Mouse (Mus musculus): ENCODE data around the gene Smarca1.

Smarca1 gene

GRCm38 (mm10) chrX:47892431-47893024 lies at the start of gene Smarca1:
Gene Smarca1, minus strand, starts transcription at chrX:47892974.
- no peak for DNase-seq (ENCODE audit: low read depth)

GRCm38 (mm10) chrX:47937740-47938139 lies 45.0 kb upstream of the Smarca1 start:
- no peak for DNase-seq (ENCODE audit: low read depth)

DNA sequence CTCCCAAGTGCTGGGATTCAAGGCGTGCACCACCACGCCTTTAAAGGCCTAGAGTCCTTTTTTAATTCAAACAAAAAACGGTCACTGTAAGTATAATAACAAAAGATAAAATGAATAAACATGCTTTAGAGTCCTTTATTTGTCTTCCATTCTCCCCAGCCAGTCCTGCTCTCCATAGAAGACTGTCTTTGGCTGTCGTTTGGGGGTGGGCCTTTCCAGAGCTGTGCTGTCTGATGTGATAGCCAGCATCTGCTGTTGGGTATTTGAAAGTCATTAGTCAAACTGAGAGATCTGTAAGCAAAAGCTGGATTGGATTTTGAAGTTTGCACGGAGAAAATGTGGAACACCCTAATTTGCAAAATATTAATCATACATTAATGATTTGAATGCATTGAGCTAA lies 44.1 kb upstream of the Smarca1 start:
- no peak for DNase-seq (ENCODE audit: low read depth)

GRCm38 (mm10) chrX:47934352-47934751 lies 41.6 kb upstream of the Smarca1 start:
- DNase-seq (ENCODE audit: low read depth): no peak

- no peak for DNase-seq (ENCODE audit: low read depth)
Observed at GRCm38 (mm10) chrX:47930449-47930848, 37.7 kb upstream of the Smarca1 start.

DNA sequence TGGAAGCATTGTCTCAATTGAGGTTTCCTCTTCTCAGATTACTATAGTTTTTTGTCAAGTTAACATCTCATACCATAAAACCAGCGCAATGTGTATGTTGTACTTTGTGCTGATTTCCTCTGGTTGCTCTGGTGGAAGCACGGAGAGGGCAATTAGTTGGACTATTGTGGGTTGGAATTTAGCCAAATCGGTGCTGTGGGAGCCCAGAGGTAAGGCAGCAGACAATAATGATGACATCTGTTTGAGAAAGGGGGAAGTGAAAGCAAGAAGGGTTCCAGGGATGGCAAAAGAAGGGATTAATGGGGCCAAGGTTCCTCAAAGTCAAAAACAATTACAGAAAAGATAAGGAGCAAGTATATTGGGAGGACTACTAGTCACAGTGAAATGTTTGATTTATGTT lies 35.2 kb upstream of the Smarca1 start:
- DNase-seq (ENCODE audit: low read depth): no peak

DNA sequence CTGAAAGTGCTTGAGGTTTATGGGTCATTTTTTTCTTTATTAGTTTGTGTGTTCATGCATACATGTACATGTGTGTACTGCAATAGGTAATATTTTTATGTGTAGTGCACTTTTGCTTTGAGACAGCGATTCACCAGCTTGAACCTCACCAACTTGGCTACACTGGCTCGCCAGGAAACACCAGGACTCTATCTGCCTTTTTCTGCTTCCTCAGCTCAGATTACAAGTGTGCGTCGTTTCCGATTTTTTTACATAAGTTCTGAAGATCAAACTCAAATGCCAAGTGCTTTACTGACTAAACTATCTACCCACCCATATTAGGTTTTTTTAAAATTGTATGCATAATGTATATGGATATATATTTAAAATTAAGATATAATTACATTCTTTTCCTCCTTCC lies 27.8 kb upstream of the Smarca1 start:
- DNase-seq (ENCODE audit: low read depth): no peak

GRCm38 (mm10) chrX:47916831-47917230 lies 24.1 kb upstream of the Smarca1 start:
- no peak for DNase-seq (ENCODE audit: low read depth)

- no peak for DNase-seq (ENCODE audit: low read depth)
Observed at GRCm38 (mm10) chrX:47913543-47913938, 20.8 kb upstream of the Smarca1 start.

DNA sequence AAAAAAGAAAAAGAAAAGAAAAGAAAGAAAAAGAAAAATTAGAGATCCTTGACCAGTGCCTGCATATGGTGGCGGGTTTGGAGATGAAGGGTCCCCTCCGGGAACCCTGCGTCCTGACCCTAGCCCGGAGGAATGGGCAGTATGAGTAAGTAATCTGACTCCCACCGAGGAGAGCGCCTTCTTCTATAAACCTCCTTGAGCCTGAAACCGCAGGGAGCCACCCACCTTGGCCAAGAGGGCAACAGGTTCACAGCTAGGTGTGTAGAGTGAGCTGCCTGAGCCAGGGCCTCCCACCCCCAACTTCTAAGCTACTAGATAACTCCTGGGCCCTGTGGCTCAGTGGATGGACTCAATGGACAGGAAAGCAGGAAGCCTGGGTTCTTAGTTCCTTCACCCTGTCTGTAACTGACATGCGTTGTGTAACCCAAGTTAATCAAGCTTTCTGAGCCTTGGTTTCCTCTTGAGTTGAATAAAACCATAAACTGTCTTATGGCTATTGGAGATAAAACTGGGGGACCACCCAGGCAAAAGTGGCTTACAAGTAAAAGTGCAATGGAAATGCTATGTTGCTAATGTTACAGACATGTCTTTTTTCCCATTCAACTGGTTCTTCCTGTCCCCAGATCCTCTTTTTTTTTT lies 20.2 kb upstream of the Smarca1 start:
- peak; percentile 22 for DNase-seq (ENCODE audit: low read depth)

DNA sequence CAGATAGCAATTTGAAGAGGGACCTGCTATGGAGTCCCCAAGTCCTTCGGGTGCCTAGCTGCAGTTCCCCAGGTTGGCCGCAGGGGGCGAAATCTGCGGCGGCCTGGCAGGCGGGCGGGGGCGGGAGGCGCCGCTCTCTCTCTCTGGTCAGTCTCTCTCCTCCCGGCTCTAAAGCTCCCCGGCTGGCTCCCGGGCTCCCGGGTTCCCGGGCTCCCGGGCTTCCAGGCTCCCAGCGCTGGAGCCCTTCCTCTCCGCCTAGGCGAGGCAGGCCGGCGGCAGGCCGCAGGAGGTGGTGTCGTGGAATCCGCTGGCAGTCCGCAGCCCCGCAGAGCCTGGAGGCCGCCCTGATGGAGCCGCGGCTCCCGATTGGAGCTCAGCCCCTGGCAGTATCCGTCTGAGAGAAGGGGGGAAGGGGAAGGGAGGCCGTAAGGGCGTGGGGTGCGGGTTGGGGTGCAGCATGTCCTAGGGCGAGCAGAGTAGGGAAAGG lies 19.6 kb upstream of the Smarca1 start, which contains the start of gene Ocrl:
Gene Ocrl (plus strand): TSS at position 82 of the 487 bp plus-strand sequence.
- peak; percentile 75 for DNase-seq (ENCODE audit: low read depth)

DNA sequence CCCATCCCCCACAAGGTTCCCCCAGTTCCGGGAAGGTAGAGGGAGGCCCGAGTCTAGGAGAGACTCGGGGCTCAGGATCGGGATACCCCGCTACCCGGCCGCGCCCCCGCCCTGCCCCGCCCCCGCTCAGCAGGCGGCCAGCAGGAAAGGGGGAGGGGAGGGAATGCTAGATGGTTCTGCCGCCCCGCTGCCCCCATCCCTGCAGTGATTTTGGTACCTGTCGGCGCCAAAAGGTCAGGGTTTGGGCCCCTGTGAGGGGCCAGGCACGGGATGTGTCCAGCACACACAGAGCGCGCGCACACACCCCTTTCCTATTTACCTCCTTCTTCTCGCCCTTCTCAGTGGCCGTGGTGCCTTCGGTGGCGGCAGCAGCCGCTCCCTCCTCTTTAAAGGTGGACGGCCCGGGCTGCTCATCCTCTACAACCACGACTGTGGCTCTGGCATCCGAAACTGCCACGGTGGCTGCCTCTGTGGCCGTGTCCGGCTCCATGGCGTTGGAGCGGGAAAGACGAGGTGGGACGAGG lies 805 bp downstream of the Smarca1 start:
- DNase-seq (ENCODE audit: low read depth): no peak

- no peak for DNase-seq (ENCODE audit: low read depth)
Observed at GRCm38 (mm10) chrX:47891243-47891906, 1.4 kb downstream of the Smarca1 start.

DNA sequence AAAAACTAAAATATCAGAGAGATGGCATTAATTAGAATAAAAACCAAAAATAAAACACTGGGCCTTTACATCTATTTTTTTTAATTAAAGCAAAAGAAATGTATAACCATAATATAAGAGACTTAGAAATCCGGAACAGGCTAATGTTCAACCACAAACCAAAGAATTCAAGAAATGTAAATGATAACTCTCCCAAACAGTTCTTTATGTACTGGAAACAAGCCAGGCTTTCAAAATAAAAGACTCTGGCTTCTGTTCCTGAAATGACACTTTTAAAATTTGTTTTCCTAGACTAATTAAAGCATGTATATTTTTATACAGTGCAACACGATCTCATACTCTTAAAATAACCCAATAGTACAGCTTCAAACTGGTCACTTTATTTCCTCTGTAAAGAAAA lies 5.4 kb downstream of the Smarca1 start:
- no peak for DNase-seq (ENCODE audit: low read depth)

DNA sequence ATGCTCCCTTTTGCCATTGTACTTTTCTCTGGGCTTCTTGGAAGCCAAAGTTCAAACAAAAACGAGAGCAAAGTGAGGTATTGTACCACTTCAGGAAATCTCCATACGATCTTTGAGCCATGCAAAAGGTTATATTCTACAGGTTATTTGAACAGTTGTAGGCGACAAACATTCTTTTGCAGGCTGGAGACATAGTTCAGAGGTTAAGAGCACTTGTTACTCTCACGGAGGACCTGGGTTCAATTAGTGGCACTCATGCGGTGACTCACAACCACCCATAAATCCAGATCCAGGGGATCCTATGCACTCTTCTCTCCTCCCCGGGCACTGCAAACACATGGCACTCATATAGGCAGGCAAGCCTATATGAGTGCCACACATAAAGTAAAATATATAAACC lies 10.0 kb downstream of the Smarca1 start:
- no peak for DNase-seq (ENCODE audit: low read depth)

DNA sequence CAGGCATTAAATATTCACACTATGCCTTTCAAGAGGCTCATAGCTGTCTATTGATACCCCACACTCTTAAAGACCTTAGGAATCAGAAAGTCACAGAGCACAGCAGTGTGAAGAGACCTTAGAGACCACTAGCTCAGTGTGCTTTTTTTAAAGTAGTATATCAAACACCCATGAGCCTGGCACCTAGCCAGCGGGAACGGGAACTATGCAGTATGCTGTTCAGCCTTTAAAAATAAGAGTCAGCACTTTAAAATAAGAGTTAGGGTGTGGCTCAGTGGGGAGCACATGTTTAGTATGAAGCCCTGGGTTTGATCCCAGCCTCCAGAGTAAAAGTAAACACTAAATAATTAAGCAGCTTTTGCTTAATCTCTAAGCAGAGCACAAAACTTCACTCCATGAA lies 12.7 kb downstream of the Smarca1 start:
- no peak for DNase-seq (ENCODE audit: low read depth)

GRCm38 (mm10) chrX:47858544-47858943 lies 34.2 kb downstream of the Smarca1 start:
- DNase-seq (ENCODE audit: low read depth): no peak

DNA sequence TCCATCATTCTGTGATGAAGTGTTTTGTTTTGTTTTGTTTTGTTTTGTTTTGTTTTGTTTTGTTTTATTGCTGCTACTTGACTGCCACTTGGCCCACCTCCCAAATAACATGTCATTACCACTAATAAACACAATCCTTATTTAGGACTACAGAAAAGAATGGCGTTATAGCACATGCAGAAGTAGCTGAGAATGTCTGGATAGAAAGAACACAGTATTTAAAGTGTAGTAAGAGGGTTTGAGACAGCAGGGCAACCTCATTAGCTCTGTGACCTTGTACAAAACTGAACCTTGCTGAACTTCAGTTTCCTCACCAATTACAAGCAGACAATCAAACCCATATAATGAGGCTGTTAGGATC lies 57.0 kb downstream of the Smarca1 start:
- DNase-seq (ENCODE audit: low read depth): no peak

GRCm38 (mm10) chrX:47835098-47835834 lies 57.5 kb downstream of the Smarca1 start:
- DNase-seq (ENCODE audit: low read depth): no peak

DNA sequence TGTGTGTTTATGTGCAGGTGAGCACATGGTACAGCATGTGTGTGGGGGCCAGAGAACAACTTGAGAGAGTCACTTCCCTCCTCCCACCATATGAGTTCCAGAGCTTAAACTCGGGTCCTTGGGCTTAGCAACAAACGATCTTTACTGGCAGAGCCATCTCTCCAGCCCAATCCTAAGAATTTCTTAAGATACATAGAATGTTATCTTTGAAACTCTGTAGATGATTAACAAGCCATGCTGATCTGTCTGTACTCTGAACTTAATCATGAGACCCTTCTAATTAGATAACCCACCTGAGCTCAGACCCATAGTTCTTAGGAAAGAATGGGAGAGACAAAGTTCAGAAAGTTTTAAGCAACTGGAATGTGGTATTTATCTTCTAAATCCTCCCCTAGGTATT lies 59.3 kb downstream of the Smarca1 start:
- DNase-seq (ENCODE audit: low read depth): no peak

- peak; percentile 0 for DNase-seq (ENCODE audit: low read depth)
Observed at GRCm38 (mm10) chrX:47820566-47820965, 72.2 kb downstream of the Smarca1 start.

DNA sequence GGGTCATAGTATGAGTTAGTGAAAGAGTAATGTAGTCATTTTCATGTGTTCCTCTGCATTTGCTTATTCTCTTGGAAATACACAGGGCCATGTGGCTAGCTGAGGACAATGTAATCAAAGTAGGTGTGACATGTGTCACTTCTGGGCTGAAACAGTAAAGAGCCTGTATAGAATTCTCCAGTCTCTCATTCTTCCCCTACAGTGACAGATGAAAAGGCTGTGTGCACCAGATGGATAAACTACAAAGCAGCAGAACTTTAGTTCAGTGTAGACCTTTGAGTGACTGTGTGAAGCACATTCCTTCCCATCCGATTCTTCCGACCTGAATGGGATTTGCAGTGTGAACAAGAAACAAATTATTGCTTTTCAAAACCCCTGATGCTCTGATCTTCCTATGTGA lies 84.1 kb downstream of the Smarca1 start:
- DNase-seq (ENCODE audit: low read depth): no peak

Data from induced T-regulatory cell, adult 2 months (primary cell).